Mouse (Mus musculus) megakaryocyte-erythroid progenitor cell, adult 5 weeks (primary cell): ENCODE results near the gene Gm38100. TPM values are rescaled to one million over a fixed set of nuclear protein-coding genes. Genes with fewer than 3 reads are reported as not detected.

Source experiments
- polyA plus RNA-seq: library from polyadenylated mRNA; stranded (reverse); fragments of >175 nt; gene quantifications from 2 replicates; pipeline ENCODE4 v1.2.3, GENCODE M21; 2012

Gm38100 gene
- polyA plus RNA-seq: not detected in 2 replicates

DNA sequence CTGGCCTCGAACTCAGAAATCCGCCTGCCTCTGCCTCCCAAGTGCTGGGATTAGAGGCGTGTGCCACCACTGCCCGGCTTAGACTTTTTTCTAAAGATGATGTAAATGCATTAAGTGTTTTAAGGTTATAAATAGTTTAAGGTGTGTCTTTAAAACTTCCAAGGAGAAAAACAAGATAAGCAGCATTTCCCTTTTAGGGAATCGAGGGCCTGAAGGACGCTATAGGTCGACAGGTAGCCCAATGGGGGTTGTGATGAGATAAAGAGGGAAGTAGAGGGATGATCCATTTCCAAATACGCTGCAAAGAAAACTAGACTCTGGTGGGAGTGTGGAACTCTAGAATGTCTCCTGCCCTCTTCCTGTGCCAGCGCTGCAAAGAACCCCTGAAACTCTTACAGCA, at the start of gene Gm38100:
TSS of gene Gm38100 (plus strand) at position 301 of the 400 bp plus-strand sequence.

DNA sequence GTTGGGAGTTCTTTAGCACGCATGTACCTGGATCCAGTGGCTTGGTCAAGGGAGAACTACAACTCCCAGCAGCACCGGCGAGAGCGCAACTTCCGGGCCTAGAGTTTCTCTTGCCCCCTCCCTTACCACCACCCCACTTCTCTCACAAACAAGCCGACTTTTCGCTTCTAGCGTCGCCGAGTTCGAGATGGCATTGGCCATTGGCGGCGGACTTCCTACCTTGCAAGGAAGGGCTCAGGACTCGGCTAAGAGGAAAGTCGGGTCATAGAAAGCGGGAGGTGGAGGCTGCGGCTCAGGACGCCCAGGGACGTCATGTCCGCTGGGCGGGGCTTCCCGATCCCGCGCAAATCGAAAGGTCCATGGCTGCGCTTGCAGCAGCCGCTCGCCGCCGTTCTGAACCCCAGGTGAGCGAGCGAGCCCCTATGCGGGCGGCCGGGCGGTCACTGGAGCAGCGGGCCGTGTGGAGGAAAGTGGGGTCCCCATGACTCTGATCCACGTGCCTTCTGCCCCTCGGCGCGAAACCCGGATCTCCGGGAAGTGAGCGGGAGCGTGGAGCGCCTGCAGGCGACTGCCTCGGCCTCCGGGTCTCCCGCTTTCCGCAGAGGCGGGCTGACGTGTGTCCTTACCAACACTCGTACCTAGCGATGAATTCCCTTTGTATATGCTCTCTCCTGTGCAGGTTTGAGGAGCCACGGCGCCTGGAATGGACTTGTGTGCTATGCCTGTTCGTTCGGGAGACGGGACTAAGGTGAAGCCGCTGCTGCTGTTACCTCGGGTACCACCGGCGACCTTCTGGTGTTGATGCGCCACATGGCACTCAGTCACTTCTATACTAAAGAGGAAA, 39.5 kb upstream of the Gm38100 start, which contains the start of gene Exo1:
TSS of gene Exo1 (plus strand) at position 129 of the 844 bp plus-strand sequence.

Other genes with a start within 250 kb of the Gm38100 start
- gene Opn3, start 227.6 kb upstream of the Gm38100 start, polyA plus RNA-seq: 0.84 and 1.2 TPM in 2 replicates
- 14.6 and 15.6 TPM in 2 replicates for gene Chml, start 227.4 kb upstream of the Gm38100 start, polyA plus RNA-seq
- gene Wdr64, start 221.7 kb upstream of the Gm38100 start, polyA plus RNA-seq: not detected in 2 replicates
- 2.1 and 2.5 TPM in 2 replicates for gene Exo1, start 39.7 kb upstream of the Gm38100 start, polyA plus RNA-seq
- not detected in 2 replicates for gene Rbm8a2, start 58.8 kb downstream of the Gm38100 start, polyA plus RNA-seq